Mouse (Mus musculus) testis, adult 2 months (tissue): ENCODE results near the gene Anks6. TPM values are rescaled to one million over a fixed set of nuclear protein-coding genes. Genes with fewer than 3 reads are reported as not detected.

Experiments used
- H3K27ac ChIP-seq: fragments of 200-500 bp; 2 replicates; pipeline ENCODE4 v1.5.1; 2012; ENCODE audit warnings: low read depth, low read length; ENCODE audit not compliant: control insufficient read depth, insufficient read depth
- H3K27me3 ChIP-seq: fragments of 200-500 bp; 2 replicates; pipeline ENCODE4 v1.6.1; 2012; ENCODE audit warnings: mild to moderate bottlenecking, low read length, moderate library complexity; ENCODE audit not compliant: control insufficient read depth, insufficient read depth
- H3K36me3 ChIP-seq: fragments of 200-500 bp; 2 replicates; pipeline ENCODE4 v1.6.1; 2012; ENCODE audit warnings: mild to moderate bottlenecking, low read length; ENCODE audit not compliant: control insufficient read depth, insufficient read depth
- H3K4me1 ChIP-seq: fragments of 200-500 bp; 2 replicates; pipeline ENCODE4 v1.6.1; 2012; ENCODE audit warnings: low read length; ENCODE audit not compliant: control insufficient read depth, insufficient read depth
- H3K4me3 ChIP-seq: fragments of 200-500 bp; 2 replicates; pipeline ENCODE4 v1.5.1; 2012; ENCODE audit warnings: low read depth, mild to moderate bottlenecking, low read length, moderate library complexity, mixed read lengths; ENCODE audit not compliant: control insufficient read depth
- CTCF ChIP-seq: fragments of 200-500 bp; IDR thresholded peaks from 2 replicates; pipeline ENCODE4 v1.5.1; 2012; ENCODE audit warnings: low read depth, mild to moderate bottlenecking, inconsistent platforms, low read length, moderate library complexity; ENCODE audit not compliant: control insufficient read depth, insufficient read depth, insufficient replicate concordance
- POLR2A ChIP-seq: fragments of 200-500 bp; IDR thresholded peaks from 2 replicates; pipeline ENCODE4 v1.6.1; 2012; ENCODE audit warnings: low read depth, mild to moderate bottlenecking, inconsistent platforms, low read length, moderate library complexity; ENCODE audit not compliant: control insufficient read depth
- polyA plus RNA-seq: library from polyadenylated mRNA; depleted of rRNA; stranded (reverse); fragments of >200 nt; gene quantifications from 2 replicates; pipeline ENCODE4 v1.2.3, GENCODE M21; 2012

Gene Anks6
- polyA plus RNA-seq, 1 experiment, result 4.3 TPM

DNA sequence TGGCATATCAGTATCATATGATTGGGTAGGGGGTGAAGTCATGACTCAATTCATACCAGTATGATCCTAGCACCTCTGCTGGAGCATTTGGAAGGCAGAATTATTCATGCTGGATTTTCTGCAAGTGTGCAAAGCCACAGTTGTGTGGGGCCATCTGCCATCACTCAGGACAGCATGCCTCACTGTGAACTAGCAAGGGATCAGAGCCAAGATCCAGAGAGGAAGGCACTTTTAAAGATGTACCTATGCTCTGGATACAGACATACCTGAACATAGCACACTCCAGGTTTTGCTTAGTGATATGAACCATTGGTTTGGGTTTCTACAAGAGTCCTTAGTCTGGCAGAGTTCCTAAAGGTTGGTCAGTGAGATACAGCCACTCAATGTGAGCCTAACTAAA, 71.2 kb downstream of the Anks6 start:
- Histone ChIP-seq H3K4me3 (no peak overlapping the region), H3K27ac (no peak overlapping the region), H3K4me1 (peaks cover 6% of the 10 kb centered on the region), H3K36me3 (no peaks in the 10 kb centered on the region), H3K27me3 (no peaks in the 10 kb centered on the region)
- TF ChIP-seq CTCF (no peak), POLR2A (no peak)

DNA sequence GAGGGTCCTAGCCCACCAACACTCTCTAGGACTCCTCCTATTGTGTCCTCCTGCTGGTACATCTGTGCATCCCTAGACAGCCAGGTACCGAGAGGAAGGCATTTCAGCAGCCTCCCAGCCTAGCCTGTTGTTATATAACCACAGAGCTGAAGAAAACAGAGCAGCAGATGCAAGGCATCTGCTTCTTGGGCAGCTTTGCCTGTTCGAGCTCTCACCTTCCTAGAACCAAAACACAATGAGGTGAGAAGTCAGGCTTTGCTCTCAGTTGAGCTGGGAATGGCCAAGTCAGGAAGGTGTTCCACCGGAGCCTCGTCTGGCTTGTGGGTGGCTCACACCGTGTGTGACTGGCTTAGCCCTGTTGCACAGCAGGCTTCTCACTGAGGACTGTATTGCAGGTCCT, 74.3 kb downstream of the Anks6 start:
- no peaks in the 10 kb centered on the region for H3K4me1 ChIP-seq
- no peaks in the 10 kb centered on the region for H3K36me3 ChIP-seq
- no peaks in the 10 kb centered on the region for H3K27me3 ChIP-seq
- no peak overlapping the region for H3K27ac ChIP-seq
- no peak overlapping the region for H3K4me3 ChIP-seq
- TF ChIP-seq CTCF (no peak), POLR2A (no peak)

DNA sequence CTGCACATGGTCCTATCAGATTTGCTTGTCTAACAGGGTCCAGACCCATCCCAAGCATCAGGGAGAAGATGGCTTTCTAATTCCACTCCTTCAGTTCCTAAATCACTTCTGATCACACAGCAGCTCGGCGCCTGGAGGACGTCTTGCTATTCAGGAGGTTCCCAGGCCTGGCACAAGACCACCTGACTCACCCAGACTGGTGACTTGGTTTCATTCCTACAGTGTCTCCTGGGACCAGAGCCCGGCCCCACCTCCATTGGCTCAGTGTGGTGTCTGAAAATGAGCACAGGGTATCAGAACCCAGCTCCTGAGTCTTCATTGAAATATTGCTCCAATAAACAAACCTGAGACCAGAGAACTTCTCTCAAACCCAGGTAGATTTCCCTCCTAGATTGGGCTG, 75.1 kb downstream of the Anks6 start:
- Histone ChIP-seq H3K4me3 (no peak overlapping the region), H3K27me3 (no peaks in the 10 kb centered on the region), H3K4me1 (no peaks in the 10 kb centered on the region), H3K36me3 (no peaks in the 10 kb centered on the region), H3K27ac (no peak overlapping the region)
- TF ChIP-seq CTCF (no peak), POLR2A (no peak)

DNA sequence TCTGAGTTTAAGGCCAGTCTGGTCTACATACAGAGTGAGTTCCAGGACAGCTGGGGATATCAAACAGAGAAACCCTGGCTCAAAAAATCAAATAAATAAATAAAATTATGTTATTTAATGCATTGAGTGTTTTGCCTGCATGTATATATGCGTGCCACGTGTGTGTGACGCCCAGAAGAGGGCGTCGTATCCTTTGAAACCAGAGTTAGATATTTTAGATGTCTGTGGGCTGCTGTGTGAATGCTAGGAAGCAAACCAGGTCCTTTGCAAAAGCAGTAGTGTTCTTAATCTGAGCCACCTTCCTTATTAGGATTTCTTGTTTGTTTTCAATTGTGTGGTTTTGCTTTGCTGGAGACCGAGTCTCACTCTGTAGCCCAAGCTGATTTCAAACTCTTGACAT, 78.9 kb downstream of the Anks6 start:
- H3K4me3 ChIP-seq, result no peak overlapping the region
- H3K27me3 ChIP-seq, result no peaks in the 10 kb centered on the region
- H3K4me1 ChIP-seq, result no peaks in the 10 kb centered on the region
- H3K27ac ChIP-seq, result no peak overlapping the region
- H3K36me3 ChIP-seq, result no peaks in the 10 kb centered on the region
- TF ChIP-seq CTCF (no peak), POLR2A (no peak)

DNA sequence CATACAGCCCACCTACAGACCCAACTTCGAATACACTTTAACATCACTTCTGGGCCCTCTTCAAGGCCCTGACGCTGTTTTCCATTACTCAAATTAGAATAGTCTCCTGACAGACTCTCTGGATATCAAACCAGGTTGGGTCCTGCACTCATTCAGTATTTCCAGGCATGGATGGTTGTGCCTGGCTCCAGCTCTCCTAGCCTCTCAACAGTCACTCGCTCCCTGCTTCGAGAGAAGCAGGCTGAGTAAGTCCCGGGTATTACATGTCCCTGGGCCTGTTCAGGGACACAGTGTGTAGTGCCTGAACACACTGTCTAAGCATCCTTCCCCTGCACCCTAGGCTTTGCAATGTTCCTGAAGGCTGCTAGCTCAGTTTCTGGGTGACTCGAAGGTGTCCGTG, 80.1 kb downstream of the Anks6 start:
- TF ChIP-seq POLR2A (no peak), CTCF (no peak)
- no peaks in the 10 kb centered on the region for H3K36me3 ChIP-seq
- no peak overlapping the region for H3K4me3 ChIP-seq
- H3K27ac ChIP-seq, result no peak overlapping the region
- no peaks in the 10 kb centered on the region for H3K27me3 ChIP-seq
- H3K4me1 ChIP-seq, result no peaks in the 10 kb centered on the region

DNA sequence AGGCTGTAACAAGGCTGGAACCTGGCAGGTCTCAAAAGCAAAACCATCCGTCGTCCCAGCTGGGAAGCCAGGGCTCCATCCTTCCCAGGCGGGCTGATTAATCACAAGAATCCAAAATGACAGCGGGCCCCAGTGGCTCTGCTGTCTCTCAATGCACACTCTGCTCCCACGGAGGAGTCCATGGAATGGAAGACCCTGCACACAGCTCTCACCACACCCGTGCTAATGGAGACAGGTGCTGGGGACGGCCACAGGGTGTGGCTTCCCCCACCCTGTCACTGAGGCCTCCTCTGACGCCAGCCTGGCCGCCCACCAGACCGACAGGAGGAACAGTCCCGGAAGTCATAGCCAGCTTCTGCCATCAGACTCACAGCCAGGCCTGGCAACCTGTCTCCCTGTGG, 80.6 kb downstream of the Anks6 start:
- Histone ChIP-seq H3K36me3 (no peaks in the 10 kb centered on the region), H3K4me1 (no peaks in the 10 kb centered on the region), H3K27me3 (no peaks in the 10 kb centered on the region), H3K27ac (no peak overlapping the region), H3K4me3 (no peak overlapping the region)
- TF ChIP-seq POLR2A (no peak), CTCF (no peak)

DNA sequence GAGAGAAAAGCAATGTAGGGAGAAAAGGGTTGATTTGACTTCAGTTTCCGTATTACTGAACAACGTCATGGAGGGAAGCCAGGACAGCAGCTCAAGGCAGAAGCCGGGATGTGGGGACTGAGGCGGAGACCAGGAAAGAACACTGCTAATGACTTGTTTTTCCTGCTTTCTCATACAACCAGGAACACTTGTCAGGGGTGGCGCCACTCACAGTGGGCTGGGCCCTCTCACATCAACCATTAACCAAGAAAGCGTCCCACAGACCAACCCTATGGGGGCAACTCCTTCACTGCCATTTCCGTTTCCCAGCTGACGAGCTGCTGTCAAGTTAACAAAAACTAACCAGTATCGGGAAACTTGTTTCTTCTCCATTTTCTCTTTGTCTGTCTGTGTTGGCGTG, 83.9 kb downstream of the Anks6 start:
- TF ChIP-seq CTCF, result no peak
- no peak for TF ChIP-seq POLR2A
- H3K27me3 ChIP-seq, result no peaks in the 10 kb centered on the region
- H3K4me1 ChIP-seq, result no peaks in the 10 kb centered on the region
- H3K36me3 ChIP-seq, result no peaks in the 10 kb centered on the region
- no peak overlapping the region for H3K4me3 ChIP-seq
- H3K27ac ChIP-seq, result no peak overlapping the region

DNA sequence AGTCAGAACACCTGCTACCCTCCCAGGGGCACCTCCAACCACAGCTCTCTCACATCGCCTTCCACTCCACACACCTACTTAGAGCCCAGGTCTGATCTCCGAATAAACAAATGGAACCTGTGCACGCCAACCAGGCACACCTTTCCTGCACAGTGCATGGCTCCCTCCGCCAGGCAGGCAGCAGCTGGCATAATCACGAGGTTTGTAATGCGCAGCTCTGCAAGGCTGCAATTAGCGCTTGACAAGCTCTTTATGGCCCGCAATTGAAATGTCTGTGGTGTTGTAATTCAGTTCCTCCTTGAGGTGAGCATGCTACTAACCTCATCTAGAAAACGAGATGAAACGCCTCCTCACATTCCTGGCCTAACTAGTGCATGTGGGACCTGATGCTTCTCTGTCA, 89.2 kb downstream of the Anks6 start:
- Histone ChIP-seq H3K36me3 (no peaks in the 10 kb centered on the region), H3K4me3 (no peak overlapping the region), H3K27me3 (no peaks in the 10 kb centered on the region), H3K4me1 (no peaks in the 10 kb centered on the region), H3K27ac (no peak overlapping the region)
- no peak for TF ChIP-seq POLR2A
- no peak for TF ChIP-seq CTCF
